Mouse (Mus musculus) myocyte (in vitro differentiated cells): ENCODE measurements around the gene Abca13. TPM values are rescaled to one million over a fixed set of nuclear protein-coding genes. Genes with fewer than 3 reads are reported as not detected.

Experiments used
- H3K27me3 ChIP-seq: one replicate; pipeline ENCODE4 v1.6.1; 2011; ENCODE audit not compliant: control insufficient read depth, insufficient read depth, insufficient read length
- H3K36me3 ChIP-seq: one replicate; pipeline ENCODE4 v1.6.1; 2011; ENCODE audit not compliant: control insufficient read depth, insufficient read depth
- H3K4me2 ChIP-seq: one replicate; pipeline ENCODE4 v1.6.1; 2011; ENCODE audit warnings: low read depth, control low read depth
- H3K4me3 ChIP-seq: one replicate; pipeline ENCODE4 v1.5.1; 2011; ENCODE audit warnings: mild to moderate bottlenecking, control low read depth, moderate library complexity
- H3K79me2 ChIP-seq: one replicate; pipeline ENCODE4 v1.6.1; 2011; ENCODE audit not compliant: control insufficient read depth, insufficient read depth
- H3ac ChIP-seq: one replicate; pipeline ENCODE4 v1.6.1; 2011; ENCODE audit not compliant: control insufficient read depth, insufficient read length
- CEBPB ChIP-seq: IDR thresholded peaks from 2 replicates; pipeline ENCODE4 v1.6.1; 2011; ENCODE audit warnings: mild to moderate bottlenecking, moderate library complexity; ENCODE audit not compliant: poor library complexity, insufficient read depth, severe bottlenecking
- E2F4 ChIP-seq: IDR thresholded peaks from one replicate; pipeline ENCODE4 v1.6.1; 2011; ENCODE audit warnings: mild to moderate bottlenecking, control low read depth, moderate library complexity; ENCODE audit not compliant: insufficient read depth
- MAX ChIP-seq: IDR thresholded peaks from one replicate; pipeline ENCODE4 v1.6.1; 2011; ENCODE audit warnings: low read depth, mild to moderate bottlenecking, control low read depth
- MYOD1 ChIP-seq, 3 experiments: IDR thresholded peaks; one replicate each; pipeline ENCODE4 v1.6.1; 2011; ENCODE audit warnings: control low read depth in 2 of 3, low read depth in 2 of 3, mild to moderate bottlenecking in 2 of 3, moderate library complexity in 1 of 3; ENCODE audit not compliant: insufficient read length in 2 of 3, control insufficient read depth in 1 of 3
- MYOG ChIP-seq, 3 experiments: IDR thresholded peaks; one replicate each; pipeline ENCODE4 v1.6.1; 2011; ENCODE audit warnings: control low read depth in 2 of 3, low read depth in 2 of 3, mild to moderate bottlenecking in 2 of 3; ENCODE audit not compliant: insufficient read length in 2 of 3, control insufficient read depth in 1 of 3, insufficient read depth in 1 of 3
- POLR2A ChIP-seq: IDR thresholded peaks from one replicate; pipeline ENCODE4 v1.6.1; 2011; ENCODE audit warnings: low read depth, mild to moderate bottlenecking, control low read depth, moderate library complexity; ENCODE audit not compliant: insufficient read length
- POLR2AphosphoS2 ChIP-seq: IDR thresholded peaks from one replicate; pipeline ENCODE4 v1.6.1; 2011; ENCODE audit warnings: low read depth, control low read depth; ENCODE audit not compliant: insufficient read length
- REST ChIP-seq: IDR thresholded peaks from one replicate; pipeline ENCODE4 v1.6.1; 2011; ENCODE audit warnings: mild to moderate bottlenecking, control low read depth, moderate library complexity; ENCODE audit not compliant: insufficient read depth, insufficient read length
- SRF ChIP-seq: IDR thresholded peaks from one replicate; pipeline ENCODE4 v1.6.1; 2011; ENCODE audit warnings: low read depth; ENCODE audit not compliant: control insufficient read depth, insufficient read length
- TCF12 ChIP-seq: IDR thresholded peaks from one replicate; pipeline ENCODE4 v1.6.1; 2011; ENCODE audit warnings: mild to moderate bottlenecking, control low read depth; ENCODE audit not compliant: poor library complexity, insufficient read depth, severe bottlenecking
- TCF3 ChIP-seq: IDR thresholded peaks from one replicate; pipeline ENCODE4 v1.6.1; 2011; ENCODE audit warnings: low read depth, control low read depth; ENCODE audit not compliant: insufficient read length
- USF1 ChIP-seq: IDR thresholded peaks from one replicate; pipeline ENCODE4 v1.6.1; 2011; ENCODE audit warnings: low read depth, mild to moderate bottlenecking, control low read depth, moderate library complexity
- polyA plus RNA-seq: library from polyadenylated mRNA; unstranded; fragments of >200 nt; fragmentation: generic; extraction: Trizol; gene quantifications from one replicate; pipeline ENCODE4 v1.2.1, GENCODE M21; 2012; ENCODE audit warnings: missing spikeins

The Abca13 gene
- polyA plus RNA-seq, 1 experiment, result 0.05 TPM

DNA sequence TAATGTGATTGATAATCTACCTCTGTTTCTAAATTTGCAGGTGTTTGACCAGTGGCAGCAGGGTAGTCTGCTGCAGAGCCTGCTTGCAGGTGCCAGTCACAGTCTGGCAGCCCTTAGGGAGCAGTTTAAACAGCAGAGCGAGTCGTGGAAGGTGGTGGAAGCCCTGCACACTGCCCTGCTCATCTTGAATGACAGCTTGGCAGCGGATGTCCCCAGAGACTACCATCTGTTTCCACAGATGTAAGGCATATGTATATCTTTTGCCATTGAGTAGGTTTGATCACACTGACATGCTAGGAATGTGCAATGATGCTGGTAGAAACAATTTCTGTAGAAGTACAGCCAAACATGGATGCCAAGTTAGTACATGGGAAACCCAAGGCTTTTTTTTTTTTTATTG is 77.3 kb downstream of the Abca13 start:
- no peak overlapping the region for H3K4me2 ChIP-seq
- H3K27me3 ChIP-seq, result no peaks in the 10 kb centered on the region
- no peaks in the 10 kb centered on the region for H3K79me2 ChIP-seq
- no peak overlapping the region for H3ac ChIP-seq
- H3K36me3 ChIP-seq, result no peaks in the 10 kb centered on the region
- TF ChIP-seq MAX (no peak), MYOG (IDR thresholded peaks at IDR 0.05; ENCODE audit: control insufficient read depth in 1 of 3, insufficient read depth in 1 of 3, insufficient read length in 2 of 3, low read depth in 2 of 3) (no peak)
- no peak overlapping the region for H3K4me3 ChIP-seq

DNA sequence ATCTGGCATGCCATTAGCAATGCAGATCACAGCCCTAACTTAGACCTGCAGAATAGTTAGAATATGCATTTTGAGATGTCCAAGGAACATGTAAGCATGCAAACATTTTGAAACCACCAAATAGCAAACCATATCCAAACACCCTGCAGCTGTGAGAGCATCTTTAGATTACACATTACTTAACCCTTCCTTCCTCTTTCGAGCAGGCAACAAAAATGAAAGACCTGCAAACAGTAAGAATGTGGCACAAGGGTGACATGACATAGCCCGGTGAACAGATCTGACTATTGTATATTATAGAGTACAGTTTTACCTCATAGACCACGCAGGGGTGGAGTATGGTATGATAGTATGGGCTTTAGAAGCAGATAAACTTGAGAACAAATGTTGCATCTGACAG is 93.5 kb downstream of the Abca13 start:
- Histone ChIP-seq H3K4me2 (no peak overlapping the region), H3K4me3 (no peak overlapping the region), H3K79me2 (no peaks in the 10 kb centered on the region), H3K27me3 (no peaks in the 10 kb centered on the region), H3ac (no peak overlapping the region), H3K36me3 (no peaks in the 10 kb centered on the region)
- TF ChIP-seq POLR2A, result no peak
- no peak for TF ChIP-seq POLR2AphosphoS2
- TF ChIP-seq TCF12, result no peak
- no peak for TF ChIP-seq REST
- no peak for TF ChIP-seq MYOG (IDR thresholded peaks at IDR 0.05; ENCODE audit: control insufficient read depth in 1 of 3, insufficient read depth in 1 of 3, insufficient read length in 2 of 3, low read depth in 2 of 3)
- TF ChIP-seq CEBPB, result no peak
- TF ChIP-seq SRF, result no peak
- TF ChIP-seq E2F4, result no peak
- TF ChIP-seq MYOD1 (IDR thresholded peaks at IDR 0.05; ENCODE audit: control insufficient read depth in 1 of 3, insufficient read length in 2 of 3, low read depth in 2 of 3), result no peak
- TF ChIP-seq MAX, result no peak
- no peak for TF ChIP-seq TCF3
- TF ChIP-seq USF1, result no peak

DNA sequence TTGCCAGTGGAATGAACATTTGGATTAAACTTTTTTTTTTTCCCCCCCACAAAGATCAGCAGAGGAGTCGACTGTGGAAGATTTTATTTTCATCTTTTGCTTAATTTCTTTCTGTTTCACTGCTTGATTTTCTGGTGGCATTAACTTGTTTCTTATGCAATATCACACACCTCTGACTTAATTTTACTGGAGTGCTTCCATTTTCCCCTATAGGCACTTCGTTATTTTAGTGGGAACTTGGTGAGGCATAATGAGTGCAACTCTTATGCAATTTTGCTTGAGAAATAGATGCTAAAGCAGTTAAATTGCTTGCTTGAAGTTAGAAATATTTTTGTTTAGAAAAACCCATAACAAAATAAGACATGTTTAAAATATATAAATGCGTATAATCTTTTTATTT is 94.0 kb downstream of the Abca13 start:
- no peaks in the 10 kb centered on the region for H3K36me3 ChIP-seq
- no peak overlapping the region for H3ac ChIP-seq
- no peaks in the 10 kb centered on the region for H3K79me2 ChIP-seq
- TF ChIP-seq USF1 (no peak), MAX (no peak), REST (no peak), MYOD1 (IDR thresholded peaks at IDR 0.05; ENCODE audit: control insufficient read depth in 1 of 3, insufficient read length in 2 of 3, low read depth in 2 of 3) (no peak), CEBPB (no peak), TCF12 (no peak), POLR2A (no peak), E2F4 (no peak), TCF3 (no peak), SRF (no peak), MYOG (IDR thresholded peaks at IDR 0.05; ENCODE audit: control insufficient read depth in 1 of 3, insufficient read depth in 1 of 3, insufficient read length in 2 of 3, low read depth in 2 of 3) (no peak), POLR2AphosphoS2 (no peak)
- no peak overlapping the region for H3K4me3 ChIP-seq
- H3K27me3 ChIP-seq, result no peaks in the 10 kb centered on the region
- no peak overlapping the region for H3K4me2 ChIP-seq

DNA sequence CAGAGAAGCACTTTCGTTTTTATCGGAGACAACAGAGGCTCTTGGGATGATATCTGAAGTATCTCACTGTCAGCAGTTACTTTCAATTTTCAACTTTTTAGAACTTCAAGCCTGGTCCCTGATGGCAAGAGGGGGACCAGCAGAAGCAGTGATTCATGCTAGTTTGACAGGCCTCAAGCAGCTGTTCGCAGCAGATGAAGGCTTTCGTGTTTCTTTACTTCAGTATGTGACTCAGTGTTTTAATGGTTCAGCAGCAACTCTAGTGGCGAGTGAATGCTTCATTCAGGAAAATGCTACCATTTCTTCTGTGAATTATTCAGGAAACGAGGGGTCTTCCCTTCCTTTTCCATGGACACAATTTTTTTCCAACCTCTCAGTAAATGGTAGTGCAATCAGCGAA is 99.4 kb downstream of the Abca13 start:
- Histone ChIP-seq H3ac (no peak overlapping the region), H3K36me3 (no peaks in the 10 kb centered on the region), H3K4me2 (peak overlapping the region; percentile 65), H3K4me3 (no peak overlapping the region), H3K79me2 (no peaks in the 10 kb centered on the region), H3K27me3 (no peaks in the 10 kb centered on the region)
- TF ChIP-seq E2F4, result no peak
- peak in 2 of 3 experiments; percentile 36 to 52 for TF ChIP-seq MYOD1 (IDR thresholded peaks at IDR 0.05; ENCODE audit: control insufficient read depth in 1 of 3, insufficient read length in 2 of 3, low read depth in 2 of 3)

DNA sequence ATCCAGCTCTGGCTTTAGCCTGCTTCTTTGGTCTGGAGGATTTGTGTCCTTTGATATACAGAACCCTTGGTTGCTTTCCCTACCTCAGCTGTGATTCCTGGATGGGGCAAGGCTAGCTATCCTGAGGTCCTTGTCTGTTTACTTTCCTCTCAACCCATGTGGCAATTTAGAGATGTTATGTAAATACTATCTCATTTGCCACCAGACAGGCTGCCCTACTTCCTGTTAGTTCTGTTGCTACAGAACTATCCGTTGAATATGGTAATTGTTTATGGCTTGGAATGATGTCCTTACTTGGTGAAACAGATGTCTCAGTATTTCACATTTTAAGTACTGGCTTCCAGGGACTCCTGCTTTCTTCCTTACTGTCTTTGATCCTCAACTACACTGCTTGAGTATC is 107.9 kb downstream of the Abca13 start:
- H3K4me2 ChIP-seq, result no peak overlapping the region
- H3ac ChIP-seq, result no peak overlapping the region
- no peaks in the 10 kb centered on the region for H3K27me3 ChIP-seq
- TF ChIP-seq TCF3 (no peak), POLR2AphosphoS2 (no peak), CEBPB (no peak), MAX (no peak), TCF12 (no peak), SRF (no peak), MYOD1 (IDR thresholded peaks at IDR 0.05; ENCODE audit: control insufficient read depth in 1 of 3, insufficient read length in 2 of 3, low read depth in 2 of 3) (no peak), E2F4 (no peak), POLR2A (no peak), REST (no peak), USF1 (no peak), MYOG (IDR thresholded peaks at IDR 0.05; ENCODE audit: control insufficient read depth in 1 of 3, insufficient read depth in 1 of 3, insufficient read length in 2 of 3, low read depth in 2 of 3) (no peak)
- no peak overlapping the region for H3K4me3 ChIP-seq
- no peaks in the 10 kb centered on the region for H3K36me3 ChIP-seq
- H3K79me2 ChIP-seq, result no peaks in the 10 kb centered on the region
